Mouse (Mus musculus): ENCODE measurements at regions not wholly inside any gene's neighbourhood (a gene's known extent, or its start where the extent isn't known, plus 50 kb on each side); places are given as distances from the start of the nearest gene placed in this dataset.

- Histone ChIP-seq H3K4me1 (ENCODE audit: control insufficient read depth, insufficient read depth, low read length) (peaks cover 22% of the 10 kb centered on the region; the same call in 1 of the 2 replicates), H3K36me3 (ENCODE audit: control insufficient read depth, insufficient read depth, low read length) (no peaks in the 10 kb centered on the region), H3K9ac (ENCODE audit: low read depth, low read length) (no peak overlapping the region), H3K4me3 (ENCODE audit: low read length) (no peak overlapping the region), H3K27me3 (ENCODE audit: control insufficient read depth, insufficient read depth, low read length) (no peaks in the 10 kb centered on the region), H3K4me2 (replicated peaks; ENCODE audit: low read depth, low read length) (no peak overlapping the region), H3K9me3 (ENCODE audit: control insufficient read depth, low read length) (no peaks in the 10 kb centered on the region), H3K27ac (ENCODE audit: low read depth, low read length) (peak overlapping the region; percentile 17; the same call in 1 of the 2 replicates)
- WGBS, result 45% methylated on average over 5 of the region's 5 CpGs
- peak; percentile 85 for ATAC-seq (ENCODE audit: low FRiP score, low TSS enrichment)
Observed at GRCm38 (mm10) chr4:62755237-62755900, 195.7 kb downstream of the Rgs3 start.

- H3K9ac ChIP-seq (ENCODE audit: low read depth, low read length), result no peak overlapping the region
- peaks cover 22% of the 10 kb centered on the region; the same call in 1 of the 2 replicates for H3K4me1 ChIP-seq (ENCODE audit: control insufficient read depth, insufficient read depth, low read length)
- H3K36me3 ChIP-seq (ENCODE audit: control insufficient read depth, insufficient read depth, low read length), result no peaks in the 10 kb centered on the region
- no peaks in the 10 kb centered on the region for H3K27me3 ChIP-seq (ENCODE audit: control insufficient read depth, insufficient read depth, low read length)
- H3K4me3 ChIP-seq (ENCODE audit: low read length), result no peak overlapping the region
- H3K9me3 ChIP-seq (ENCODE audit: control insufficient read depth, low read length), result no peaks in the 10 kb centered on the region
- 39% methylated on average over 10 of the region's 10 CpGs for WGBS
- no peak overlapping the region for H3K4me2 ChIP-seq (replicated peaks; ENCODE audit: low read depth, low read length)
- no peak for ATAC-seq (ENCODE audit: low FRiP score, low TSS enrichment)
- no peak overlapping the region for H3K27ac ChIP-seq (ENCODE audit: low read depth, low read length)
Observed at GRCm38 (mm10) chr4:62756721-62757206, 197.1 kb downstream of the Rgs3 start.

GRCm38 (mm10) chr4:62760748-62761604 lies 201.3 kb downstream of the Rgs3 start:
- no peak overlapping the region for H3K27ac ChIP-seq (ENCODE audit: low read depth, low read length)
- H3K4me1 ChIP-seq (ENCODE audit: control insufficient read depth, insufficient read depth, low read length), result peaks cover 7% of the 10 kb centered on the region; the same call in 1 of the 2 replicates
- H3K27me3 ChIP-seq (ENCODE audit: control insufficient read depth, insufficient read depth, low read length), result no peaks in the 10 kb centered on the region
- H3K9me3 ChIP-seq (ENCODE audit: control insufficient read depth, low read length), result no peaks in the 10 kb centered on the region
- H3K9ac ChIP-seq (ENCODE audit: low read depth, low read length), result no peak overlapping the region
- no peak overlapping the region for H3K4me3 ChIP-seq (ENCODE audit: low read length)
- ATAC-seq (ENCODE audit: low FRiP score, low TSS enrichment), result no peak
- H3K4me2 ChIP-seq (replicated peaks; ENCODE audit: low read depth, low read length), result no peak overlapping the region
- H3K36me3 ChIP-seq (ENCODE audit: control insufficient read depth, insufficient read depth, low read length), result no peaks in the 10 kb centered on the region
- 83% methylated on average over 11 of the region's 11 CpGs for WGBS

GRCm38 (mm10) chr4:62761672-62762071 lies 202.0 kb downstream of the Rgs3 start:
- ATAC-seq (ENCODE audit: low FRiP score, low TSS enrichment), result peak; percentile 74
- H3K4me1 ChIP-seq (ENCODE audit: control insufficient read depth, insufficient read depth, low read length), result peaks cover 3% of the 10 kb centered on the region; the same call in 1 of the 2 replicates
- H3K36me3 ChIP-seq (ENCODE audit: control insufficient read depth, insufficient read depth, low read length), result no peaks in the 10 kb centered on the region
- no peaks in the 10 kb centered on the region for H3K9me3 ChIP-seq (ENCODE audit: control insufficient read depth, low read length)
- H3K9ac ChIP-seq (ENCODE audit: low read depth, low read length), result no peak overlapping the region
- no peak overlapping the region for H3K4me3 ChIP-seq (ENCODE audit: low read length)
- no peaks in the 10 kb centered on the region for H3K27me3 ChIP-seq (ENCODE audit: control insufficient read depth, insufficient read depth, low read length)
- H3K27ac ChIP-seq (ENCODE audit: low read depth, low read length), result no peak overlapping the region
- H3K4me2 ChIP-seq (replicated peaks; ENCODE audit: low read depth, low read length), result no peak overlapping the region
- WGBS, result 0% methylated on average over 1 of the region's 1 CpGs

GRCm38 (mm10) chr4:62763990-62764389 lies 201.4 kb upstream of the Zfp618 start:
- Histone ChIP-seq H3K4me2 (replicated peaks; ENCODE audit: low read depth, low read length) (no peak overlapping the region), H3K27ac (ENCODE audit: low read depth, low read length) (no peak overlapping the region), H3K4me1 (ENCODE audit: control insufficient read depth, insufficient read depth, low read length) (no peaks in the 10 kb centered on the region), H3K27me3 (ENCODE audit: control insufficient read depth, insufficient read depth, low read length) (no peaks in the 10 kb centered on the region), H3K9me3 (ENCODE audit: control insufficient read depth, low read length) (no peaks in the 10 kb centered on the region), H3K4me3 (ENCODE audit: low read length) (no peak overlapping the region), H3K9ac (ENCODE audit: low read depth, low read length) (no peak overlapping the region), H3K36me3 (ENCODE audit: control insufficient read depth, insufficient read depth, low read length) (no peaks in the 10 kb centered on the region)
- peak; percentile 88 for ATAC-seq (ENCODE audit: low FRiP score, low TSS enrichment)
- 11% methylated on average over 5 of the region's 5 CpGs for WGBS

- Histone ChIP-seq H3K4me2 (replicated peaks; ENCODE audit: low read depth, low read length) (no peak overlapping the region), H3K4me3 (ENCODE audit: low read length) (no peak overlapping the region), H3K4me1 (ENCODE audit: control insufficient read depth, insufficient read depth, low read length) (no peaks in the 10 kb centered on the region), H3K36me3 (ENCODE audit: control insufficient read depth, insufficient read depth, low read length) (no peaks in the 10 kb centered on the region), H3K9me3 (ENCODE audit: control insufficient read depth, low read length) (no peaks in the 10 kb centered on the region), H3K27ac (ENCODE audit: low read depth, low read length) (no peak overlapping the region), H3K27me3 (ENCODE audit: control insufficient read depth, insufficient read depth, low read length) (no peaks in the 10 kb centered on the region), H3K9ac (ENCODE audit: low read depth, low read length) (no peak overlapping the region)
- no peak for ATAC-seq (ENCODE audit: low FRiP score, low TSS enrichment)
- WGBS, result 78% methylated on average over 10 of the region's 10 CpGs
Observed at GRCm38 (mm10) chr4:62769469-62770234, 195.7 kb upstream of the Zfp618 start.

GRCm38 (mm10) chr4:62775005-62775609 lies 190.3 kb upstream of the Zfp618 start:
- Histone ChIP-seq H3K27me3 (ENCODE audit: control insufficient read depth, insufficient read depth, low read length) (no peaks in the 10 kb centered on the region), H3K9me3 (ENCODE audit: control insufficient read depth, low read length) (no peaks in the 10 kb centered on the region), H3K4me2 (replicated peaks; ENCODE audit: low read depth, low read length) (no peak overlapping the region), H3K36me3 (ENCODE audit: control insufficient read depth, insufficient read depth, low read length) (no peaks in the 10 kb centered on the region), H3K9ac (ENCODE audit: low read depth, low read length) (no peak overlapping the region), H3K27ac (ENCODE audit: low read depth, low read length) (no peak overlapping the region), H3K4me3 (ENCODE audit: low read length) (no peak overlapping the region), H3K4me1 (ENCODE audit: control insufficient read depth, insufficient read depth, low read length) (no peaks in the 10 kb centered on the region)
- ATAC-seq (ENCODE audit: low FRiP score, low TSS enrichment), result no peak
- WGBS, result 85% methylated on average over 10 of the region's 10 CpGs

- Histone ChIP-seq H3K4me3 (ENCODE audit: low read length) (no peak overlapping the region), H3K9me3 (ENCODE audit: control insufficient read depth, low read length) (no peaks in the 10 kb centered on the region), H3K4me2 (replicated peaks; ENCODE audit: low read depth, low read length) (no peak overlapping the region), H3K27me3 (ENCODE audit: control insufficient read depth, insufficient read depth, low read length) (no peaks in the 10 kb centered on the region), H3K9ac (ENCODE audit: low read depth, low read length) (no peak overlapping the region), H3K27ac (ENCODE audit: low read depth, low read length) (no peak overlapping the region), H3K36me3 (ENCODE audit: control insufficient read depth, insufficient read depth, low read length) (no peaks in the 10 kb centered on the region), H3K4me1 (ENCODE audit: control insufficient read depth, insufficient read depth, low read length) (no peaks in the 10 kb centered on the region)
- no peak for ATAC-seq (ENCODE audit: low FRiP score, low TSS enrichment)
- WGBS, result 85% methylated on average over 9 of the region's 9 CpGs
Observed at GRCm38 (mm10) chr4:62776881-62777280, 188.5 kb upstream of the Zfp618 start.

All from kidney, embryonic 14.5 days (tissue).